Mouse (Mus musculus) lung, embryonic 16.5 days (tissue): ENCODE measurements at regions not wholly inside any gene's neighbourhood (a gene's known extent, or its start where the extent isn't known, plus 50 kb on each side); places are given as distances from the start of the nearest gene placed in this dataset.

ENCODE experiments used
- ATAC-seq: fragments of 200-750 bp; cut with Nextera tagmentation; 2 replicates; pipeline ENCODE4 v1.8.0; 2017; ENCODE audit warnings: low read depth, mild to moderate bottlenecking, moderate library complexity
- H3K27ac ChIP-seq: fragments of 300-500 bp; sonication (generic); 2 replicates; pipeline ENCODE4 v1.5.1; 2014; ENCODE audit warnings: mild to moderate bottlenecking, control low read depth, low read length
- H3K27me3 ChIP-seq: fragments of 300-500 bp; sonication (generic); 2 replicates; pipeline ENCODE4 v1.6.1; 2014; ENCODE audit warnings: low read depth, low read length, mixed read lengths; ENCODE audit not compliant: control insufficient read depth, insufficient read depth
- H3K36me3 ChIP-seq: fragments of 300-500 bp; sonication (generic); 2 replicates; pipeline ENCODE4 v1.6.1; 2014; ENCODE audit warnings: low read length; ENCODE audit not compliant: control insufficient read depth, insufficient read depth
- H3K4me1 ChIP-seq: fragments of 300-500 bp; sonication (generic); replicated peaks from 2 replicates; pipeline ENCODE4 v1.6.1; 2014; ENCODE audit warnings: low read length, mixed read lengths; ENCODE audit not compliant: control insufficient read depth, insufficient read depth
- H3K4me2 ChIP-seq: fragments of 300-500 bp; sonication (generic); 2 replicates; pipeline ENCODE4 v1.6.1; 2014; ENCODE audit warnings: low read depth, low read length, control low read depth
- H3K4me3 ChIP-seq: fragments of 300-500 bp; sonication (generic); 2 replicates; pipeline ENCODE4 v1.5.1; 2014; ENCODE audit warnings: mild to moderate bottlenecking, low read length, control low read depth
- H3K9ac ChIP-seq: fragments of 300-500 bp; sonication (generic); 2 replicates; pipeline ENCODE4 v1.6.1; 2014; ENCODE audit warnings: low read length, control low read depth
- H3K9me3 ChIP-seq: fragments of 300-500 bp; sonication (generic); 2 replicates; pipeline ENCODE4 v1.6.1; 2016; ENCODE audit warnings: low read length; ENCODE audit not compliant: control insufficient read depth
- WGBS: fragments of 180-500 bp; shearing (Covaris S2); extraction: QIAGEN DNeasy Blood & Tissue Kit; methylation state at CpG from one replicate; pipeline ENCODE4 v1.1.7; 2014; 5-methylcytosine and 5-hydroxymethylcytosine counted together

DNA sequence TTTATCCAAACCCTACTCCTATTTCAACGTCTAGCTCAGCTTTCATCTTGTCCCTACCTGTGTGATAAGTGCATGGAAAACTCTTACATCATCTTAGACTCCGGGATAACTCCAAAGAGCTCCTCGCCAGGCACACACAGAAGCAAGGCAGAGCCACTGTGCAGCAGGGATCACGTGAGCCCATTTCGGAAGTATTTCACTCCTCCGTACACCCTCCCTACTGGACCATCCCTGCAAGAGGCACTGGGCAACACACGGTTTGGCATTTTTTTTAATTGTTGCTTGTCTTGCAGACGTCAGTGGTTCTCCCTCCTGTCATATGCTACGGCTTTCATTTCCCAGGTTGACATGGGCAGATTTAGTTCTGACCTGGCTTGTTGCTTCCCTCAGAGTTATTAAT lies 316.0 kb upstream of the Jarid2 start:
- no peak overlapping the region for H3K4me3 ChIP-seq
- no peaks in the 10 kb centered on the region for H3K9me3 ChIP-seq
- H3K27ac ChIP-seq = no peak overlapping the region
- H3K9ac ChIP-seq = no peak overlapping the region
- H3K4me1 ChIP-seq = peaks cover 18% of the 10 kb centered on the region
- 29% methylated on average over 9 of the region's 9 CpGs for WGBS
- H3K27me3 ChIP-seq = no peaks in the 10 kb centered on the region
- no peak for ATAC-seq
- H3K36me3 ChIP-seq = no peaks in the 10 kb centered on the region
- no peak overlapping the region for H3K4me2 ChIP-seq

DNA sequence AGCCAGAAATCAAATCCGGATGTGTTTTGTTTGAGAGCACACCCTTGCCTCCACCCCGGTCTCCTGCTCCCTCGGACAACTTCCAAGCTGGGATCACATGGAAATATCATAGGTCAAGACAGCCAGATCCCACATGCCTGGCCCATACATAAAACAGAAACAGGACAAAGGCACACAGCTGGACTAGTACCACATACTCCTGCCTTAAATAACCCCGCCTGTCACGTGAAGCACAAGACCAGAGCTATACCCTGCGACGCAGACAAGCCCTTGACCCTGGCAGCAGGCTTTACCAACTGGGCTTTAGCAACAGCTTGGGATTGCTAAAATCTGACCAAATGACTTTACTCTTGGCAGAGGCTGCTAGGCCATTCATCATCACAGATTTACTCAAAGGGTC lies 313.3 kb upstream of the Jarid2 start:
- no peak overlapping the region for H3K9ac ChIP-seq
- H3K4me3 ChIP-seq = no peak overlapping the region
- H3K27me3 ChIP-seq = no peaks in the 10 kb centered on the region
- 0 out of 2 replicates have a peak, but pooled peaks cover 3% of the 10 kb centered on the region for H3K9me3 ChIP-seq
- 57% methylated on average over 7 of the region's 7 CpGs for WGBS
- H3K4me1 ChIP-seq = peaks cover 22% of the 10 kb centered on the region
- ATAC-seq = peak; percentile 59
- H3K4me2 ChIP-seq = no peak overlapping the region
- no peaks in the 10 kb centered on the region for H3K36me3 ChIP-seq
- H3K27ac ChIP-seq = no peak overlapping the region

DNA sequence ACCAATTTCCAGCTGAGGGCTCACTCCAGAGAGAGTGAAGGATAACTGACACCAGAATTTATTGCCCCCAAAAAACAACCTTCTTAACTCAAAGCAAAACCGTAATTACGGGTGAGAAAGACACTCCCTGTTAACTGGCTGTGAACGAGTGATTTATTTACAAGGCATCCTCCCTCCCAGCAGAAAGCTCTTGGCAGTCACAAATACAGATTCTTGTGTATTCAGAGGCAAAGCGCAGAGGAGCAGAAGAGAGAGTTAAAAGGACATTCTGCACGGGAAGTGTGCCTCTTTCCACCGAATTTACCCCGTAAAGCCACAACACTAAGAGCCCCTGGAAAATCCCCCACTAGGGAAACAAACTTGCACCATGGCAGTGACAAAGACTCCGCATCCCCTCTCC lies 312.3 kb upstream of the Jarid2 start:
- Histone ChIP-seq H3K4me1 (peaks cover 22% of the 10 kb centered on the region), H3K27me3 (no peaks in the 10 kb centered on the region), H3K4me3 (no peak overlapping the region), H3K36me3 (no peaks in the 10 kb centered on the region), H3K27ac (no peak overlapping the region), H3K9me3 (0 out of 2 replicates have a peak, but pooled peaks cover 3% of the 10 kb centered on the region), H3K4me2 (no peak overlapping the region), H3K9ac (no peak overlapping the region)
- no peak for ATAC-seq
- 15% methylated on average over 8 of the region's 8 CpGs for WGBS

DNA sequence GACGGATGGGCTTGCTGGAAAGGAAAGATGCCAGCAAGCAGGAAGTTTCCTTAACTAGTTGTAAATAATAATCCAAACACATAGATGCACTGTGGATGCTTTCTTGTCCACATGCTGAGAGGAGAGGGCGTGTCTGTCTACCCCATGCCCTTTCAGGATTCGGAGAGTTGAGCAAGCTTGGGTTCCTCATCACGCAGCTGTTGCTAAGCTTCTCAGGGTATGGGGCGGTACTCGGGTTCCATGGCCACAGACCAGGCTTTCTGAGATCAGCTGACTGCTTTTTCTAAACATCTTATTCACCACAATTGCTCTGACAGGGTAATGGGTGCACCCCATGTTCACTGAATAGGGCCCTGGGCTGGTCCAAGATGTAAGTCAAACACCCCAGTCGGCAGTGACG lies 310.2 kb upstream of the Jarid2 start:
- Histone ChIP-seq H3K9me3 (0 out of 2 replicates have a peak, but pooled peaks cover 3% of the 10 kb centered on the region), H3K4me3 (no peak overlapping the region), H3K4me1 (peaks cover 22% of the 10 kb centered on the region), H3K9ac (no peak overlapping the region), H3K27ac (peak overlapping the region; percentile 34; the same call in 1 of the 2 replicates), H3K36me3 (no peaks in the 10 kb centered on the region), H3K4me2 (0 out of 2 replicates have a peak overlapping the region, but pooled peaks have one; percentile 39), H3K27me3 (no peaks in the 10 kb centered on the region)
- no peak for ATAC-seq
- 73% methylated on average over 8 of the region's 8 CpGs for WGBS

DNA sequence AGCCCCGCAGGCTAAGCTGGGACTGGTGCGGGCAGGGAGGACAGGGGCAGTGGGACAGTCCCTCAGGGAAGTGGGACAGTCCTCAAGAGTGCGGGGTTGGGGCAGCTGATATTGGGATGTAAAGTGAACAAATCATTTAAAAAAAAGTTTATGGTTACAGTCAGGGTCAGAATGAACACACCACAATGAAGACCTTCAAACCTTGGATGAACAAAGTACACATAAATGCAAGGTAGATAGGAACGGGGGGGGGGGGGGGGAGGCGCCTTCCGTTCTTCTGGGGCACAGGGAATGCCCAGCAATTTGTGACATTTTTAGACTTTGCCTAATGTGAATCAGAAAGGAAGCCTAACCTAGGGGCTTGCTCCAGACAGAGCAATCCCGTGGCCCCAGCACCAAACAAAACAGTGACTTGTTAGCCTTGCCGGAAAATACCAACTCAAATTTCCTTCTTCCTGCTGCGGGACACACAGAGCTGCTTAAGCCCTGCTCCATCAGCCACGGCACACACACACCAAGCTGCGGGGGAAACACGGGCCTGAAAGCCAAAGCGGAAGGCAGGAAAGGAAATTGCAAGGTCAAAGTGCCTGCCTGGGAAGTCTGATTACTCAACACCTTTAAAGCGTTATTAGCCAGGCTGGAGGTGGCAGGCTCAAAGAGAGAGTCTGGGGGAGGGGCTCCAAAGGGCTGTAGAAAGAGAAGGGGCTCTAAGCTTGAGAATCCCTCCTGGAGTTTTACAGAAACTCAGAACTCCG lies 309.6 kb upstream of the Jarid2 start:
- H3K4me3 ChIP-seq = peak overlapping the region; percentile 13; the same call in 1 of the 2 replicates
- H3K9ac ChIP-seq = peak overlapping the region; percentile 54; the same call in 1 of the 2 replicates
- 23% methylated on average over 13 of the region's 15 CpGs for WGBS
- peak overlapping the region; percentile 39 for H3K4me2 ChIP-seq
- H3K4me1 ChIP-seq = peaks cover 22% of the 10 kb centered on the region
- 0 out of 2 replicates have a peak, but pooled peaks cover 3% of the 10 kb centered on the region for H3K9me3 ChIP-seq
- H3K36me3 ChIP-seq = no peaks in the 10 kb centered on the region
- H3K27ac ChIP-seq = peak overlapping the region; percentile 34; the same call in 1 of the 2 replicates
- peak; percentile 50 for ATAC-seq
- H3K27me3 ChIP-seq = no peaks in the 10 kb centered on the region

DNA sequence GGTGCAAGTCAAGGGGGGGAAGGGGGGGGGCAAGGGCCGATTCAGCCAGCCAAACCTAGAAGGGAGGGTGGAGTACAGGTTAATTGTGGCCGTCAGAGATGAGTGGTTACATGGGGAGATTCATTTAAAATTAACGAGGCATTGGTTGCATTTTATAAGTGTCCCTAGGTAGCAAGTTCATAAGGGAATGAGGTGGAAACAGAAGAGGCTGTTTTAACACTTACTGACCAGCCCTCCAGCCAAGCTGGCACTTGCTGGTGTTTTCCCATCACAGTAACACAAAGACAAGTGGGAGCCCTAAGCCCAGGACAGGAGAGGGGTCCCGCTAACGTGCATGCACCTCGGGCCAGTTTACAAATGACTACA lies 309.1 kb upstream of the Jarid2 start:
- Histone ChIP-seq H3K27me3 (no peaks in the 10 kb centered on the region), H3K9ac (no peak overlapping the region), H3K4me2 (peak overlapping the region; percentile 39), H3K9me3 (0 out of 2 replicates have a peak, but pooled peaks cover 3% of the 10 kb centered on the region), H3K4me1 (peaks cover 22% of the 10 kb centered on the region), H3K36me3 (no peaks in the 10 kb centered on the region), H3K4me3 (no peak overlapping the region; the same call in 1 of the 2 replicates), H3K27ac (no peak overlapping the region)
- WGBS = 29% methylated on average over 6 of the region's 6 CpGs
- no peak for ATAC-seq

DNA sequence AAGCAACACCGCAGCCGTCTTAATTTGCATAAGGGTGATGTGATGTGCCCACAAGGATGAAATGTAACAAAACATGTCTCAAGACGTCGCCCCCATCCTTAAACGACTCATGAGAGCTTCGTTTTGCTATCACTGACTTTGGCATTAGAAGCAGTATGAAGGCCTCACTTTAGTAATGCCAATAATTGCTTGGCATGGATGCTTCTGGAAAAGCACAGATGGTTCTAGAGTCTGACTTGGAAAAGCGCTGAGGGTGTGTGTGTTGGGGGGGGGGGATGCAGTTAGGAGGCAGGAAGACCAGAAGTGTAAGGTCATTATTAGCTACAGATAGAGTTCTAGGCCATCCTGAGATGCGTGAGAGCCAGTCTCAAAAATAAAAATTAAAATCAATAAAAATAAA lies 308.3 kb upstream of the Jarid2 start:
- 0 out of 2 replicates have a peak, but pooled peaks cover 3% of the 10 kb centered on the region for H3K9me3 ChIP-seq
- no peak overlapping the region for H3K27ac ChIP-seq
- no peak for ATAC-seq
- H3K36me3 ChIP-seq = no peaks in the 10 kb centered on the region
- H3K4me2 ChIP-seq = no peak overlapping the region
- H3K4me1 ChIP-seq = peaks cover 20% of the 10 kb centered on the region
- H3K27me3 ChIP-seq = no peaks in the 10 kb centered on the region
- 89% methylated on average over 8 of the region's 8 CpGs for WGBS
- H3K9ac ChIP-seq = no peak overlapping the region
- no peak overlapping the region for H3K4me3 ChIP-seq

DNA sequence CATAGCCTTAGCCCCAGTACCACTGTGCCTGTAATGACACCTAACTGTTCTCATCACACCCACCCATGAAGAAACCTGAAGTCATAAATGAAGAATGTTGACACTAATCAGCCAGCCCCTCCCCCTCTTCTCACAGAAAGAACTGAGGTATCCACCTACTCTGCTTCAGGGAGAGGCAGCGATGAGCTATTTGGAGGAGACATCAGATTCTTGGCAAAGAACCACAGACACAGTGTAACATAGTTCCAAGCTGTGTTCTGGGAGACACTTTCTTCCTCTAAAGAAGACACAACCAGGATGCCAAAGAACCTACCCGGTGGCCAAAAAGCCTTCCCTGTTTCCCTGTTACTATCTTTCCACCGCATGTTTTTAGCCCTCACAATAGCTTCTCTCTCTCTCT lies 307.8 kb upstream of the Jarid2 start:
- H3K9me3 ChIP-seq = 0 out of 2 replicates have a peak, but pooled peaks cover 3% of the 10 kb centered on the region
- H3K36me3 ChIP-seq = no peaks in the 10 kb centered on the region
- no peak for ATAC-seq
- no peak overlapping the region for H3K4me3 ChIP-seq
- WGBS = 78% methylated on average over 3 of the region's 3 CpGs
- H3K27me3 ChIP-seq = no peaks in the 10 kb centered on the region
- no peak overlapping the region for H3K27ac ChIP-seq
- no peak overlapping the region for H3K4me2 ChIP-seq
- H3K4me1 ChIP-seq = peaks cover 17% of the 10 kb centered on the region
- H3K9ac ChIP-seq = no peak overlapping the region

DNA sequence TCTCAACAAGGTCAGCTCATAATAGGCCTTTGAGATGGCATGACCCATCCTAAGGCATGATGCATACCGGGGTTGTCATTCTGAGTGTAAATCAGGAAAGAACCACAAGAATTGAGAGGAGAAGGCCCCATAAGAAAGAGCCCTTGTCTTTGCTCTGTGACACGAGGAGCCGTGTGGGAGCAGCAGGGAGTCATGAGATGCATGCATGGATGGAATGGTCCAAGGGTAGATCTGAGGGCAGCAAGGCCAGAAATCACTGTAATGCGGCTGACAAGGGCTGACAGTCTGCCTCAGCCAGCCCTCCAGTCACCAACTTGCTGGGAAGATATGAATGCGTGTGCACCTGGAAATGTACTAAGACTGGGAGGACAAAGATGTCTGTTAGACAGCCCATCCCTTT lies 307.4 kb upstream of the Jarid2 start:
- ATAC-seq = no peak
- no peak overlapping the region for H3K27ac ChIP-seq
- H3K4me1 ChIP-seq = peaks cover 15% of the 10 kb centered on the region
- no peak overlapping the region for H3K4me2 ChIP-seq
- no peaks in the 10 kb centered on the region for H3K36me3 ChIP-seq
- 0 out of 2 replicates have a peak, but pooled peaks cover 3% of the 10 kb centered on the region for H3K9me3 ChIP-seq
- no peak overlapping the region for H3K9ac ChIP-seq
- no peak overlapping the region for H3K4me3 ChIP-seq
- H3K27me3 ChIP-seq = no peaks in the 10 kb centered on the region
- 79% methylated on average over 5 of the region's 5 CpGs for WGBS
